Mouse (Mus musculus) cerebellum, adult 9-10 months (tissue): ENCODE results near the gene Dlx4.

ENCODE experiments used
- DNase-seq: peaks from one replicate; pipeline ENCODE4 v3.0.0; 2022

The Dlx4 gene

DNA sequence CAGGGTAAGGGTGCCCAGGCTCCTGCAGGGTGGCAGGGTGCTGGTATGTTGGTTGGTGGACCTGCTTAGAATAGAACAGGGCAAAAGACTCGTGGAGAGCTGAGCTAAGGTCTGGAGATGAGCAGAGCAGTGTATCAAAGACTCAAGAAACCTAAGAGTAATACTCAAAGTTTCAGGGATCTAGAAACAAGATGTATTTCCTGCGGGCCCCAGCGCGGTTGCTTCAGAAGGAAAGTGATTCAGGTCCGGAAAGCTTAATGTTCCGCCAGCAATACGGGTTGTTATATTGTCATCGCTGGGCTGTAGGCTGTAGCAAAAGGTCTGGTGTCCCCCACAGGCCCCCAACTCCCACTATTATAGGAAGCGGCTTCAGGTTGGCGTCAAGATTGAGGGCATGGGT, 3.8 kb downstream of the Dlx4 start:
- DNase-seq, result no peak

DNA sequence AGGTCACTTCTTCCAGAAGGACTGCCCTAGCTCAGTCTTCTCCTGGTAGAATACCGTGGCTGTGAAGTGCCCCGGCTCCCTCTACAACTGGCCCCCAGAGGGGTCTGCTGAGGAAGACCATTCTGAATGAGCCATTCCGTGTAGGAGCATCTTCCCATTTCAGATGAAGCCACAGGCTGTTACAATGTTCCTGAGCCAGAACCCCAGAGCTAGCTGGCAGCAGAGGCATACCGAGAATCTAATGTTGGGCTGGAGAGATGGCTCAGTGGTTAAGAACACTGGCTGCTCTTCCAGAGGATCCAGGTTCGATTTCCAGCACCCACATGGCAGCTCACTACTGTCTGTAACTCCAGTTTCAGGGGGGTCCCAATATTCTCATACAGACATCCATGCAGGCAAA, 6.2 kb downstream of the Dlx4 start:
- no peak for DNase-seq

DNA sequence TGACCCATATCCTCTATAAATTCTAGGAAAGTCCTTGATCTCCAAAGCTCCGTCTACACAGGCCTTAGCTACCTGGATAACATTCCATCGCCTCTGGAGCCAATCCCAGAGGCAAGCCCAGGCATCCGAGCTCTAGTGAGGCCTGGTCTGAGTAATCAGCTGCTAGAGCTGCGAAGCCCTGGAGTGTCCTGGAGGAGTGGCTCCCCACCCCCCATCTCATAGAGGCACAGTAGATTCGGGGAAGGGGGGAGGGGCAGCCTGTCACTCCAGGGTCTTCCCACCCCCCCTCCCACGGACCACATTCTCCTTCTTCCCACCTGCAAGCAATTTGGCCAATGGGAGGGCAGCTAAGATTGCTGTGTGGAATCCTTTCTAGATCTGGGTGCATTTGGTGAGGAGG, 8.8 kb downstream of the Dlx4 start:
- DNase-seq, result no peak

DNA sequence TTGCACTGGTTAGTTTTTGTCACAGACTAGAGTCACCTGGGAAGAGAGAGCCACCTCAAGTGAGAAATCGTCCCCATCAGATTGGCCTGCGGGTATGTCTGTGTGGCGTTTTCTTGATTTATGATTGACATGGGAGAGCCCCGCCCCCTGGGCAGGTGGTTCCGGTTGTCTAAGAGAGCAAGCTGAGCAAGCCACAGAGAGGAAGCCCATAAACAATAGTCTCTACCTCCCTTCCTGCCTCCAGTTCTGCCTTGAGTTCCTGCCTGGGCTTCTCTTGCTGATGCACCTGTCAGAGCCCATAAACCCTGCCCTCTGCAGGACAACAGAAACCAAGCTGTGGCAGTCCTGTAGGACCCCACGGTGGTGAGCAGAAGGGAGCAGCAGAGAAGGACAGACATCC, 12.7 kb downstream of the Dlx4 start:
- no peak for DNase-seq

DNA sequence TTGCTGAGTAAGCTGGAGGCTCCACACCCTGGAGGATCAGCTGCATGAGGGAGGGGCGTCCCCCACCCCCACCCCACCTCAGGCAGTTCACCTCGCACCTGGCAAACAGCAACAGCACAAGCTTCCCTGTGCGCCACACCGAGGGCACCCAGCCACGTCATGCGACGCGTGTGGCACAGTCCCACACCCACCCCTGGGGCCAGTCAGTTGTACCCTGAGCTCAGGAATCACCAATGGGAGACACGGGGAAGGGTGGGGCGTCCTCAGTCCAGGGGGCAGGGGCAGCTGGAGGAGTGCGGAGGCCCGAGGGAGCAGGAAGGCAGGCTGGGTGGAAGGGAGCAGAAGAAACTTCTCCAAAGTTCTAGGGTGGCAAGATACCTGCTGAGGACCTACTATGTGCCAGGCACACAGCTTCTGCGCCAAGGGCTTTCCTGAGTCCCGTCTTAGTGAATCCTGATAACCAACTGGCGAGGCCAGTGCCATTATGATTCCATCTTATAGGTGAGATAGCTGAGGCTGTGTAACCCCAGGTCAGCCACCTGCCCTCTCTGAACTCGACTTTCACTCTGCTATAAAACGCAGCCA, 15.3 kb downstream of the Dlx4 start:
- no peak for DNase-seq

DNA sequence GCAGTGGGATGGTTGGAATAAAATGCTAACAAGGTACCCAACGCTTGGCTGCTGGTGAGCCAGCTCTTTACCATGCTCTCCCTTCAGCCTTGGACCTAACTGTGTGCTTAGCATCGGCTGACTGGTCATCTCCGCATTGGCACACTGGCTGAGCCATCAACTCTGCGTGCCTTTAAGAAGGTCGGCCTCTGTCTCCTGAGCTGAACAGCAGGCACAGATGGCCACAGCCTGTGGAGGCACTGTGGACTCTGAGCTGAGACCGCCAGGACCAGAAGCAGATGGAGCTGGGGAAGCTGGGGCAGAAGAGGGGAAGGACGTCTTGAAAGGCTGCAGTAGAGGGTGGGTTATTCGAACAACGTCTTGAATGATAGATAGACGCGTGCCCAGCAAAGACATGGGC, 17.7 kb downstream of the Dlx4 start:
- DNase-seq, result no peak

- DNase-seq, result no peak
These were observed 19.5 kb downstream of the Dlx4 start for GRCm38 (mm10) chr11:95126272-95127245.

DNA sequence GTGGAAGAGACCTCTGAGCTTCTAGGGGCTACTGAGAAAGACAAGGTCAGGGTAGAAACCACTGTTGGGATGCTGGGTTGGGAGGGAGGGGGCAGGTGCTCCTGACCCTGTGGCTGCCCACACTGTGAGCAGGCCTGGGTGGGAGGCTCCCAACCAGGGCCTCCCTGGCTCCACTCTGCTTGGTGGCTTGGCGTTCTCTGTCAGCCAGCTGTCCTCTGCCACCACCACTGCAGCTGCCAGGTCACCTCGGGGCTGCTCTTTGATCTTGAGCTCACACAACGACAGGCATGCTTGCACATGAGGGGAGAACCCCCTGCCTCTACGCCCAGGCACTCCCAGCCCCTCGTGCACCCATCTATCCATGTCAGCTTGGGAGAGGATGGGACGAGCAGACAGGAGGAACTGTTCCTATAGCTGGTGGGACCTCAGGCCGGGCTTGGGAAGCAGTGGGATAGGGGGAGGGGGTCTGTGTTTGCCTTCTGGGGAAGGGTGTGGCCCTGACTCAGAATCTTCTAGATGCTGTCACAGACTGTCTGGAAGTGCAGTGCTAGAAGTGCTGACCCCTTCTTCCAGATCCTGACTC, 20.6 kb downstream of the Dlx4 start:
- no peak for DNase-seq

DNA sequence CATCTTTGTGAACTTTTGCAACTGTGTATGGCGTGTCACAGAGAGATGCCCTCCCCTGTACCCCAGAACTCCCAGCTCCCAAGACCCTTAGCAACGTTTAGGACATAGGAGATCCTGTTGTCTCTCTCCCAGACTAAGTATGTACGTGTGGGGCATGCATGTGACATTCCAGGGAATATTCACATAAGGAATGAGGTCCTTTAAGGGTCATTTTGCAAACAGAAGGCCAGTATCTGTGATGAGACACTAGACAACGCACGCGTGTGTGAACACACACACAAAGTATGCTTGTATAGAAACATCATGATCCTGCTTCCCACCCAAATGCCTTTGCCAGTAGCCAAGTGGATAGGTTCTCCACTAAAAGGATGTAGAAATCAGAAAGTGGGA, 24.0 kb downstream of the Dlx4 start:
- DNase-seq, result no peak

DNA sequence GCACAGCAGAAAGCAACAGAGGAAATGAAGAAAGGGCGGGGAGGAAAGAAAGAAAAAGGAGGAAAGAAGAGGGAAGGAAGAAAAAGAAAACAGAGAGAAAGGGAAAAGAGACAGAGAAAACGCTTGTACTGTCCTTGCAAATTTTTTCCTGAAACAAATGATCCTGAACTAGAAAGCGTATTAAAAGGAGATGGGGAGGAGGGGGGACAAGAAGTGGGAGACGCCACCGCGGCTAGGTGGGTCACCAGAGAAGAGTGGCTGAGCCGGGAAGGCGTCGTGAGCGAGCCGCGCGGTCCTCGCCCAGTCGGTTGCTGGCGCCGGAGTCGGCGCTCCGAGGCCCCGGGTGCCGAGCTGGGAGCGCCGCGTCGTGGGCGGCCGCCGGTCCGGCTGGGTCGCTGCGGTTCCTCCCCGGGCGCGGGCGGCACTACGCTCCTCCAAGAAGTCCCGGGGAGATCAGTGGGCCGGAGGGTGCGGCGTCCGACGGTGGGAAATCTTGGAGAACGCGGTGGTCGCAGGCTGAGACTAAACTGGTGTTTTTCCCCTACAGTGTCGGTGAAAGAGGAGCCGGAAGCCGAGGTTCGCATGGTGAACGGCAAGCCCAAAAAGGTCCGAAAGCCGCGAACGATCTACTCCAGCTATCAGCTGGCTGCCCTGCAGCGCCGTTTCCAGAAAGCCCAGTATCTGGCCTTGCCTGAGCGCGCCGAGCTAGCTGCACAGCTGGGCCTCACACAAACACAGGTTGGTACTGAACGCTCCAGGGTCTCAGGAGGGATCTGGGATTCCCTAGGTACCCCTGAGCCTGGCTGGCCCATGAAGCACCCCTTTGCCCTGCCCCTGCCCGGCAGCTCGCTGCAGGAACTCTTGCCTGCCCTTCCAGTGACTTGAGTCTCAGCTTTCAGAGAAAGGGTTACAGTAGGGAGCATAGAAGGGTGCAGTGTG, 24.6 kb downstream of the Dlx4 start:
- no peak for DNase-seq

DNA sequence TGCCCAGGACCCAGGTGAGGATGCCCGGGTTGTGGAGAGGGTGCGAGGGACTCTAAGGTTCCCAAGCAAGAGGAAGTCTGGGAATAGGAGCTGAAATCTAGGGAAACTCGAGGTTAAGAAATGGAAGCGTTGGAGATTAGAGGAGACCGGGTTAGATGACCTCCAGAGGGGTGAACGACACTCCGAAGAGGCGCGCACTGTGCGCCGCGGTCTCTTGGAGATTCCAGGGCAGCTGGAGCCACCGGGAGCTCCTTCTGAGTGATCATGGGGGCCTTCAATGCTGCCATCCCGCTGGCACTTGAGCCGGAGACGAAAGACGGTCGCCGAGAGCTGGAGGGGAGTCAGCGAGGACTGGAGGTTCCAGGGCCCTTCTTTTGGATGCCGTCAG, 25.4 kb downstream of the Dlx4 start:
- DNase-seq, result no peak

DNA sequence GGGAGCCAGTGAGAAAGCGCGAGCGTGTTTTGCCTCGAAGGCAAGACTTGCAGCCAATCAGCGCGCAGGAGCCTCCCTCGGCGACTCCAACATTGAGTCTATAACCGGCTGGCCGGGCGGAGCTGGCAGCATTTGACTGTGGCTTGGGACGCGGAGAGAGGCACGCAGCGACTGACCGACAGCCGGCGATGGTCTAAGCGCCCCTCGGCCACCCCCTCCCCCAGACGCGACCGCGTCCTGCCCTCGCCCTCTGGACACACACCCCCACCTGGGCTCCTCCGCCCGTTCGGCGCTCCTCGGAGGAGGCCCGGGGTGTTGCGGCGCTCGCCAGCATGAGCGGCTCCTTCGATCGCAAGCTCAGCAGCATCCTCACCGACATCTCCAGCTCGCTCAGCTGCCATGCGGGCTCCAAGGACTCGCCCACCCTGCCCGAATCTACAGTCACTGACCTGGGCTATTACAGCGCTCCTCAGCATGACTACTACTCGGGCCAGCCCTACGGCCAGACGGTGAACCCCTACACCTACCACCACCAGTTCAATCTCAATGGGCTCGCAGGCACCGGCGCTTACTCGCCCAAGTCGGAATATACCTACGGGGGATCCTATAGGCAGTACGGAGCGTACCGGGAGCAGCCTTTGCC, 26.0 kb downstream of the Dlx4 start, which contains the start of gene Dlx3:
TSS of gene Dlx3 (plus strand) at position 130 of the 643 bp plus-strand sequence.
- no peak for DNase-seq

GRCm38 (mm10) chr11:95118505-95118904, 27.6 kb downstream of the Dlx4 start:
- DNase-seq, result peak; percentile 68

DNA sequence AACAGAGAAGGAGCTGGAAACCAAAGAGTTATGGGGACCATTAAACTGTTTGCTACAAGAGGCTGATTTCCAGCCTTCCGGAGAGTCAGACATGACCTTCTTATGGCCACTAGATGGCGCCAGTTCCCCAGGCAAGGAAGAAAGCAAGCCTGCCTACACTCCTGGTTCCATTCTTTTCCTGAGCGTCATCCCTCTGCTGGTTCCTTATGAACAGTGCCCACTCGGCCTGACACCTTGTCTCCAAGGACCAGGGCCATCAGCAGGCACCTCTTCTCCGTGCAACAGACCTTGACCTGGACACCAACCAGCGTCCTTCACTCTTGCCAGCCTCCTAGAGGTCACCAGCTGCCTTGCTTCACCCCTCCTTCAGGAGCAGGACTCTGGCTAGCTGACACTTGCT, 29.0 kb downstream of the Dlx4 start:
- DNase-seq, result peak; percentile 77

DNA sequence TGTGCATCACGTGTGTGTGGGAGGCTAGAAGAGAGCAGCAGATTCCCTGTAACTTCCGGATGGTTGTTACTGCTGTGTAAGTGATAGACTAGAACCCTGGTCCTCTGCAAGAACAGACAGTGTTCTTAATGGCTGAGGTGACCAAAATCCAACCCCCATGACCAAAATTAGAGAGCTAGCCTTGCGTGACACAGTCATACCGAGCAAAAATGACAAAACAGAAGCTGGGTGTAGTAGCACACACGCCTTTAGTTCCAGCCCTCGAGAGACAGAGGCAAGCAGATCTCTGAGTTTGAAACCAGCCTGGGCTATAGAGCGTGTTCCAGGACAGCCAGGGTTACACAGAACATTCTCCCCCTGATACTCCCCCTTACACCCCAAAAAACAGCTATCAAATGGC, 36.0 kb downstream of the Dlx4 start:
- DNase-seq, result no peak

DNA sequence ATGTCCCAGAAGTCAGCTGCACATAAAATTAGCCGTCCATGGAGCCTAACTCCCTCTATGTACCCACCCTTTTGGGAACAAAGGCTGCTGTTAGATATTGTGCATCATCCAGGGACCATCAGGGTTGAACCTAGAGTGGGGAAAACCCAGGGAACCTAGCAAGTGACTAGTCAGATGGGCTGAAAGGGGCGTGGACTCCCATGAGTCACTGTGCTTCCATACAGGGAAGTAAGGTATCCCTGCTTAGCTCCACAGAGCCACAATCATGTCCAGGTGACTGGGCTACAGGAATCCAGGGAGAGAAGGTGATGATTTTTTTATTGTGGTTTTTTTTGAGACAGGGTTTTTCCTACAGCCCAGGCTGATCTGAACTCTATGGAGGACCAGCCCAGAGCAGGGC, 37.1 kb downstream of the Dlx4 start:
- no peak for DNase-seq

- peak; percentile 94 for DNase-seq
These were observed 39.4 kb downstream of the Dlx4 start for GRCm38 (mm10) chr11:95106440-95107236.

GRCm38 (mm10) chr11:95105274-95105874, 40.7 kb downstream of the Dlx4 start:
- no peak for DNase-seq

GRCm38 (mm10) chr11:95104266-95104665, 41.8 kb downstream of the Dlx4 start:
- no peak for DNase-seq

- no peak for DNase-seq
These were observed 43.7 kb downstream of the Dlx4 start for GRCm38 (mm10) chr11:95102161-95102904.
